Mouse (Mus musculus): ENCODE data around the gene Ccdc85b.
"Not testable (repeated sequence)": the region's sequence is repeated elsewhere in the genome, so short reads cannot be mapped to it uniquely, and the experiment has no call there.

Gene Ccdc85b

DNA sequence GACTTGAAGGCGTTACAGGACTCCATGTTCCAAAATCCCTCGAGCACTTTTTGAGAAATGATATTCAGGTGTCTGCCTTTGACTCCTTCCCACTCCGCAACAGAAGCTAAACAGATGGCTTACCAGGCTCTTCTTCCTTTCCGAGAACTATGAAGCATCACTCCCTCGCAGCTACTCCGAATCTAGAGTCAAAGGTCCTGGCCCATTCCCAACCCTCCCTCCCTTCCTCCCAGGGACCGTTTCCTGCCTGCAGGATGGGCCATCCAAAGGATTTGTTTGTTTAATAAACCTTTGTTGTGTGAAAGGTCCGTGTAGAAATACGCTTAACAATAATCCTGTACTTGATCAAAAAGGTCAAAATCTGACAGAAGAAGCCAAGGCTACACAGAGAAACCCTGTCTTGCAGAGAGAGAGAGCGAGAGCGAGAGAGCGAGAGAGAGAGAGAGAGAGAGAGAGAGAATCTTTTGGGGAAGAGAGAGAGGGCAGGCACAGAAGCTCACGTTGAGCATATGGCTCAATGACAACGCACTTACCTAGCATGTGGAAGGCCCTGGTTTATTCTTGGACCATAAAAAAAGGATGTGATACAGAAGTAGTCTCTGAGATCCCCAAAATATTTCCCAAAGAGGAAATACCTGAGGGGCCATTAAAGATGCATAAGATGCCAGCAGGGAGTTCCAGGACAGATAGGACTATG, at the start of gene Ccdc85b:
TSS of gene Ccdc85b (minus strand) at position 149 of the 697 bp plus-strand sequence.
- DNase-seq (ENCODE audit: low spot score) = no peak

DNA sequence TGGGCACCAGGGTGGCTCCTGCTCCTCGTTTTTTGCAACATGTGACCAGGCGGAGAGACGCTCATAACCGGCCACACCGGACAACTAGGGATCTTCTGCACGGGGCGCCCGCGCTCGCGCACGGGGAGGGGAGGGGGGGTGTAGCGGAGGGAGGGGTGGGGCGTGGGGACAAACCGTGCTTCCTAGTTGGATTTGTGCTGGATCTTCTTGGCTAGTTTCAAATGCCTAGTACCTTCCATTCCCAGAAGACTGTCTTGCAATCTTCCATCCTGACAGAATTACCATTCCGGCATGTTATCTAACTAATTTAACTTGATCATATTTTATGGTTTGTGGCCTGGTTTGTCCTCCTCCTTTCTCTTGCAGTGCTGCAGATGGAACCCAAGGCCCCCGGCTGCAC, 46.0 kb upstream of the Ccdc85b start, which contains the start of gene 1700020D05Rik:
TSS of gene 1700020D05Rik (minus strand) at position 101 of the 400 bp plus-strand sequence.
- no peak for DNase-seq (ENCODE audit: low spot score)

DNA sequence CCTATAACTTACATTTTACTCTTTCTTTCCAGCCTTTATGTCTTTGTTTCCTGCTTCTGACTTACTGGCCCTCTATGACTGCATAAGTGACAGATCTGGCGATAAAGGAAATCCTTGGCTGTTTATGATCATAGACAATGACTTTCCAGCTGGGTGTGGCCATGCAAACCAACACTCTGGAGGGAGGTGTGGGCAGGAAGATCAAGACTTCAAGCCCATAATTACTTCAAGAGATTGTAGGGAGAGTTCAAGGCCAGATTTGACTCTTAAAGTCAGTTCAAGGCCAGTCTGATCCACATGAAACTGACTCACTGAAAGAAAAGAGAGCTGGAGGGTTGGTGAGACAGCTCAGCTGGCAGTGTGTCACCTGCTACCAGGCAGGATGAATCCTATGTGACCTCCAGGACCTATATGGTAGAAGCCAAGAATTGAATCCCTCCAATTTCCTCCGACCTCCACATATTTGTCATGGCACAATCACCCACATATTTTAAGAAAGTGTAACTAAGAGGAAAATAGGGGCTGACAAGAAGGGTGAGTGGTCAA, 42.7 kb upstream of the Ccdc85b start:
- DNase-seq (ENCODE audit: low spot score) = no peak

DNA sequence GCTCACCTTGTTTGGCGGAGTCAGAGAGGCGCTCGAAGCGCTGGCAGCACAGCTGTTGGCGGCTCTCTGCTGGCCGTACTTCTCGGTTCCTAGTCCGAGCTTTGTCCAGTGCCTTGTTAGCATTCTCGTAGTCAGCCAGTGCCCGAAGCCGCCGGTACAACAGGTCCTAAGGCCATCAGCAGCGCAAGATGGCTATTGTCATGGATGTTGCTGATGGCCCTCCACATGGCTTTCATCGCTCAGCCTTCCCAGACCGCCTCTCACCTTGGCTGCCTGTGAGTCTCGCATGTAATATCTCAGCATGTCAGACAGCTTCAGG, 38.3 kb upstream of the Ccdc85b start:
- DNase-seq (ENCODE audit: low spot score) = no peak

DNA sequence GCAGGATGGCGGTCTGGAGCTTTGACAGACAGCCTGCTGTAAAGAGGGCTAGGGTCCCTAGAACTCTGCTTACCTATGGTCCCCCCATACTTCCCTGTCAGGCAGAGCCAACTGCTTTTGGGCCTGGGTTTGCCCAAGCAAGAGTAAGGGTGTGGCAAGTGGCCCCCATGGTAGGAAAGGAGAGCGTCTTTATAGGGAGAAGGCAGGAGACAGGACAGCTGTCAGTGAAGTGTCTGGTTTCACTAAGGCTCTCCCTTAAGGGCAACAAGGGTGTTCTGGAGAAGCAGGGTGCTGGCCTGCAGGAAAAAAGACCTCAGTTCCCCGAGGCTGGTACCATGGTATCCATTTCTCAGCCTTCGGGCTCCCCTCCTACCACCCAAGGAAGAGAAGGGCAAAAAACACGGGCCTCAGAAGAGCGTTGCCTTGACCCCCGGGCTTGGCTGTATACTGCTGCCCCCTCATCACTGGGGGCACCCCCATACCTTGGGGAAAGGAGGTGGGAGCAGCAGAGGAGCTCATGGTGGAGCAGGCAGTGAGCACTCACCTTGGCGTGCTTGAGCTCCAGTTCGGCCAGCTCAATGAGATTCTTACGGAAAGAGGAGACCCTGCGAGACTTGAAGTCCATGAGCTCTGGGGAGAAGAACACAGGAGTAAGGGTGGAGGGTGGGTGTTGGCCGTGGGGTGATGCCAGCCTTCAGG, 37.8 kb upstream of the Ccdc85b start:
- DNase-seq (ENCODE audit: low spot score) = no peak

DNA sequence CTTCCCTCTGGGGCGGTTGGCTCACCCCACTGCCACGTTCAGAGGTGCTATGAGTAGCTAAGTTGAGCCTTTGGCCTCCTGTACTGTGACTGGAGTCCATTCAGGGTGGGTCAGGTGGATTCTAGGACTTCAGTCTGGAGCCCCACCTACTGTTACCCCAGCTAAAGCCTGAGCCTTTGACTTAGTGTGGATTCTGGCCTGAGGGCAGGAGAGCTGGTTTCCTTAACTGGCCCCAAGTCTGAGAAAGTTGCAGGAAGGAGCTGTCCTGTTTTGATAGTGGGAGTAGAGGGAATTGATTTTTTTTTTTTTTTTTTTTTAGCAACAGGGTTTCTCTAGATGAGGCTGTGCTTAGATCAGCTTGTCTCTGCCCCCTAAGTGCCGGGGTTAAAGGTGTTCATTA, 36.6 kb upstream of the Ccdc85b start:
- DNase-seq (ENCODE audit: low spot score) = no peak

DNA sequence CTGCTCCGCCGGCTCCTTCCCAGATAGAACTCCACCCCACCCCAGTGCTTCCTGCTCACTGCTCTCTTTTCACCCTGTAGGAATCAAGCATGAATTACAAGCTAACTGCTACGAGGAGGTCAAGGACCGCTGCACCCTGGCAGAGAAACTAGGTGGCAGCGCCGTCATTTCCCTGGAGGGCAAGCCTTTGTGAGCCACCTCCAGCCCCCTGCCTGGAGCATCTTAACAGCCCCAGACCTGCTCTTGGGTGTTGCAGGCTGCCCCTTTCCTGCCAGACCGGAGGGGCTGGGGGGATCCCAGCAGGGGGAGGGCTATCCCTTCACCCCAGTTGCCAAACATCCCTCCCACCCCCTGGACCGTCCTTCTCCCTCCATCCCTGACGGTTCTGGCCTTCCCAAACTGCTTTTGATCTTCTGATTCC, 35.6 kb upstream of the Ccdc85b start:
- DNase-seq (ENCODE audit: low spot score) = not testable (repeated sequence)

DNA sequence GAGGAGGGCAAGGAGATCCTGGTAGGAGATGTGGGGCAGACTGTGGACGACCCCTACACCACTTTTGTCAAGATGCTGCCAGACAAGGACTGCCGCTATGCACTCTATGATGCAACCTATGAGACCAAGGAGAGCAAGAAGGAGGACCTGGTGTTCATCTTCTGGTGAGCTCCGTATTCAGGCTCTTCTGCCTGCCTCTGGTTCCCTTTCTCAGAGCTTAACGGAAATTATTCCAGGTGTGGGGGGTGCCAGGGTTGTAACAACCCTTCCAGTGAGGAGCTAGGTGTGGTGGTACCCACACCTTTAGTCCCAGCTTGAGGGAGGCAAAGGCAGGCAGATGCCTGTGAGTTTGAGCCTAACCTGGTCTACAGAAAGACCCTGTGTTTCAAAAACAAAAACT, 34.9 kb upstream of the Ccdc85b start:
- DNase-seq (ENCODE audit: low spot score) = no peak

DNA sequence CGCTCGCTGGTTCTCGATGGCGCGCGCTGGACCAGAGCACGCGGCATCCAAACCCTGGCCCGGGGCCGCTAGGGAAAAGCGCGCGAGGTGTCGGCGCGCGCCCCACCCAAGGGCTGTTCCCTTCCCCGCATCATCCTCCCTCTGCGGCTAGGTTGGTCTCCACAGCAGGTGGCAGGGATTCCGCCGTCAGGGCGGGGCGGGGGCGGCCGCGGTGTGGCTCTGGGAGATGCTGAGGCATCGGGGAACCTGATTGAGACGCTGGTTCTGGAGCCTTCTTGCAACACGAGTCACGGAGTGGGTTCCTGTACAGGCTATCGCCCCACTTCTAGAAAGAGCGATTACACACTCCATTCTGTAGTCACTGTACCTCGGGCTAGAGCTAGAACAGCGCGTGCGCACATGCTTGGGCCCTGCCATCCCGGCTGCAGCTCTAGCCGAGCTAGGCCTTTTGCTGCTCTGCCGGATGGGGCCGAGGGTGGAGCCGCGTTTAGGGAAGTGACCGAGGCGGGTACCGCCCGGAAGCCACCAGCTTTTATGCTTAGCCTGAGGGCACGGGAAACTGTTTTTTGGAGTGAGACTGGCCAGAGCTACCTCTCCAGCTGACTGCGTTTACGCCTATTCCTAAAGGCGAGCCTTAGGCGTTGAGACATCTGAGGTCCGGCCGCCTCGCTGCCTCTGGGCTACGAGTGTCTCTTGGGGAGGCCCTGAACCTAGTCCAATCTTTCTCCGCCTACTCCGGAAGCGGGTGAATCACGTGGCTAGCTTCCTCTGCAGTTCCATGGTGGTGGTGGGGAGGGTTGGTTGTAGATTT, 33.4 kb upstream of the Ccdc85b start:
- peak; percentile 77 for DNase-seq (ENCODE audit: low spot score)

DNA sequence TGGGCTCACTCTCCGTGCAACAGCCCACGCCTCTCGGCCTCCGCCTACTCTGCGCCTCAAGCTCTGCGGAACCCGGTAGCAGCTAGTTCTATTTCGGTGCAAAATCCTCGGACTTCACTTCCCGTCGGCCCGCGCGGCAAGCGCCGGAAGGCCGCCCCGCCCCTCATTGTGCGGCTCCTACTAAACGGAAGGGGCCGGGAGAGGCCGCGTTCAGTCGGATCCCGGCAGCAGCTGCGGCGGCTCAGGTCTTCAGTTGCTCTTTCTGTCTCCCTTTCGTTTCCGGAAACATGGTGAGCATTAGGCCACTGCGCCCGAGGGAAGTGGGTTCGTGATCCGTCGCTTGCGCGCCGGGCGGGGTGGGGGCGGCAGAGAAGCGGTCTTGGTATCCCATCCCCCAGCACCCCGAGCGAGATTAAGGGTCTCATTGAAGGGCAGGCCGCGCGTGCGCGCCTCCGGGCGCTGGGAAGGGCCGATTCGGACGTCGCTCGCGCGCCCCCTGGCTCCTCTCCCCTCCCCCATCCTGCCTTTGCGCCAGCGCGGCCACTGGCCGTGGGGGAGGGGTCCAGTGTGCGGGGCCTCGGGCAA, 32.7 kb upstream of the Ccdc85b start, which contains the start of gene Cfl1:
TSS of gene Cfl1 (plus strand) at position 143 of the 585 bp plus-strand sequence.
- DNase-seq (ENCODE audit: low spot score) = peak; percentile 93

DNA sequence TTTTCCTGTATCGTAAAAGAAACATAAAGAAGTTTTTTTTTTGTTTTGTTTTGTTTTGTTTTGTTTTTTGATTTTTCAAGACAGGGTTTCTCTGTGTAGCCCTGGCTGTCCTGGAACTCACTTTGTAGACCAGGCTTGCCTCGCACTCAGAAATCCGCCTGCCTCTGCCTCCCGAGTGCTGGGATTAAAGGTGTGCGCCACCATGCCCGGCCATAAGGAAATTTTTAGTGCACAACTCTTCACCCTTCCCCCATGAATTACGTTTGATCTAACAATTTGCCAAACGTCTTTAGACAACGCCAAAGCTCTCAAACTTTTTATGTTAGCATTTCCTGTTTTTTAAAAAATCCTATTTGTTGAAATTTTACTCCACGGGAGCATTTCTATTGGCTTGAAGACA, 32.0 kb upstream of the Ccdc85b start:
- DNase-seq (ENCODE audit: low spot score) = not testable (repeated sequence)

DNA sequence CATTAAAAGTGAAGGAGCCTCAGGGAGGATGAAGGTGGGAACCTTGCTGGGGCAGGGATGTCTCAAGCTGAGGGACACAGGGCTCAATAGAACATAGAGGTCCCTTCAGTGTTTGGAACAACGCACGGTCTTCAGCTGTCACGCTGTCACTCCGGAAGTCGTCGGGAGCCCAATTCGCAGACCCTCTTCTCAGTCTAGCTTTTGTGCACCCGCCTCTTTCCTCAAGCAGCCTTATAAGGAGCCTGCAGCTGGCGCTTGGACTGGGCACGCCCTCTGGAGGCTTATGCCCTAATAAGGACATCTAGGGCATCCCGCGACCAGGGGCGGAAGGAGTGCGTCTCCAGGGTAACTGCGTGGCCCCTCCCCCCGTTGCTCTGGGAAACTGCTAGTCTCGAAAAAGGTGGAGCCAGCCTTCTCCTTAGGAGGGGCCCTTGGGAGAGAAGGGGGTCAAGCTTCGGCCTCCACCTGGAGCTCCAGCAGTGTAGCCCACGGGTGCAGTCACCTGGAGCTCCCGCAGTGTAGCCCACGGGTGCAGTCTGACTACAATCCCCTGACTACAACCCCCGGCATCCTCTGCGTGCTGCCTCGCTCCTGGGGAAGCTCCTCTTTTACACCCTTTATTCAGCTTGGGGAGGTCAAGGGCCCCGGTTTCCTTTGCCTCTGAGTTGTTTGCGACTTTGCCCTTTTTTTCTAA, 31.3 kb upstream of the Ccdc85b start:
- DNase-seq (ENCODE audit: low spot score) = peak; percentile 98

DNA sequence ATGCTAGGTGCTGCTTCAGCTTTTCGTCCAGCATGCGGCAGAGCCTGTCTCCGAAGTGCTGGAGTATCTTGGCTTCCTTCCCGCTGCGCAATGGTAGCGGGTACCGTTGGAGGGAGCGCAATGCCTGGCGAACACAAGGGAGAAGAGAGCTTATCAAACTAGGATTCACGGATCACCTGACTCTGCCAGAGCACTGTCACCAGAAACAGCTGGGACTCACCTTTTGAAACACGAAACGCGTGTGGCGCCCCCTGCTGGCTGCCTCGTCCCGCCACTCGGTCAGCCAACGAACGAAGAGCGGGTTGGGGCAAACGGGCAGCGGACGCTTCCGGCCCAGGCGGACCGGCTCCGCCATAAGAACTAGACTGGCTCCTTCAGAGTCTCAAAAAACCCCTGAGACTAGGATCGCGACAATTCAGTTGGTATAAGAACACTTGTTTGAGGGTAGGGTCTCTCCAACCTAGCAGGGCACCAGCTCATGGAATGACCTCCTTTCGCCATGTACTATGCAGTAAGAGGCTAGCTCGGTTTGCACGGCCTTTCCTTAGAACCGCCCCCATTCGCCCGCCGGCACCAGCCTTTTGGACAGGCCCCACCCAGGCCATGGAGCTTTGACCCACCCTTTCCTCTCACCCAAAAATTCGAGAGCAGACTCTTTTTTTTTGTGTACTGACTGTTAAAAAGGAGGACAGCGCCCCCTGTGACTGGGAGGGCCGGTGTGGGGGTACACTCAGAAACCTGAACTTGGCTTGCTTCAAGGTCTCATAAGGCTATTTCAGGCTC, 30.3 kb upstream of the Ccdc85b start, which contains the start of gene Mus81:
TSS of gene Mus81 (minus strand) at position 635 of the 783 bp plus-strand sequence.
- DNase-seq (ENCODE audit: low spot score) = peak; percentile 97

DNA sequence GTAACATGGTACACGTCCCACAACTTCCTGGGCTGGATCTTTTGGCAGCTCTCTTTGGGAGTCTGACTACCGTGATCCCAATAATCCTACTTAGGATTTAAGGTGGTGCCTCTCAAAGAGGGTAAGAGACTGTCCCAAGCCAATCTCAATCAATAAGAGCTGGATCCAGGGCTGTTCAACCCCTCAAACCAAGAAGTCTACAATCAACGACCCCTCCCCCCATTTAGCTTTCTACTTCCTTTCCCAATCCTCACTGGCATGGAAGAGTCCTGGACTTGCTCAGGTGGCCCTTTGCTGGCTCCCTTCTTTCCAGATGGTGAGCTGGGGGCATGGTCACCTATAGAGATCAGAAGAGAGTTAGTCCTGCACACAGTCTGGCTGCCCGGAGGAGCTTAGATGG, 29.1 kb upstream of the Ccdc85b start:
- no peak for DNase-seq (ENCODE audit: low spot score)

DNA sequence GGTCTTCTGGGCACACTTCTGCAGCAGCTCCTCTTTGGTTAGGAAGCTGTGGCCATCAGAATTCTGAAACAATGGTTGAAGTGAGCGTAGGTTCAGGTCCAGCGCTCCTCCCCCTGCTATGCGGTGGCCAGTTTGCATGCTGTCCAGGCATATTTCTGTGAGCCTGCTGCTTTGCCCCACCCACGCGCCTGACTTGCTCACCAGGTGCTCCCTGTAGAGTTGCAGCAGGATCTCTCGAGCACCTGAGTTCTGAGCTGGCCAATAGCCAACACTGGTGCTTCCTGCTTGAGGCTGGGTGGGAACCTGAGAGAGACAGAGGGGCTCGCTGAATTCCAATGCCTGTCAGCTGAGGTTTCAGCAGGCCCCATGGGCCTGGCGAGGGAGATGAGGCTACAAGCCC, 28.6 kb upstream of the Ccdc85b start:
- DNase-seq (ENCODE audit: low spot score) = no peak

DNA sequence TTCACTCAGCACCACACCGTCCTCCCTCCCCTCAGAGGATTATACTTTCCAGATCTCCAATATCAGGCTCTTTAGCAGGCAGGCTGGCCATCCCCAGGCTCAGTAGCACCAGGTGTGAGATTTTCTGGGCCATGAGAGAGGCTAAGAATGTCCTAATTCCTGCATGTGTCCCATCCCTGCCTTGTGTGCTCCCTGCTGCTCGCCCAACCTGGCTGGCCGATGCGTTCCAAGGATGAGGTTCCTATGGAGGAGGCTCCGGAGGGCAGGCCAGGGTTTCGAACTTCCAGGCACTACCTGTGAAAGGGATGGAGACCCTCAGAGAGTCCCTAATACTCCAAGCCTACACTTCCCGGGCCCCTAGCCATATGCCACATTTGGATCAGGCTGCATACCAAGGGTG, 28.1 kb upstream of the Ccdc85b start:
- no peak for DNase-seq (ENCODE audit: low spot score)

DNA sequence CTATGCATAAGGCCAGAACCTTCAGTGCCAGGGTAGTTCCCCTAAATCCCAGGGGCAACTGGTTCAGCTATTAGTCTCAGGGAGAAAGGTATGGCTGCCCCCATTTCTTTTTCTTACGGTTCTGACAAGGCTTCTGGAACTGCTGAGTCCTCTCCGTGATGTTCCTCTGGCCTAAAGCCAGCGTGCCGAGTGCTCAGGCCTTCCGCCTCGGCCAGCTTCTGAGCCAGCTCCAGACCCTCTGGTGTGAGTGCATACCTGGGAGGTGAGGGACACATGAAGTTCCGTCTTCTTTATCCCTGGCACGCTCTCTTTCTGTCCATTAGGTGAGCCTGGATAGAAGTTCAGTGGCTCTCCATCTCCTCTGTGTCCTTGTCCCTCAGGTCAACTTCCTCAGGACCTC, 27.7 kb upstream of the Ccdc85b start:
- DNase-seq (ENCODE audit: low spot score) = no peak

DNA sequence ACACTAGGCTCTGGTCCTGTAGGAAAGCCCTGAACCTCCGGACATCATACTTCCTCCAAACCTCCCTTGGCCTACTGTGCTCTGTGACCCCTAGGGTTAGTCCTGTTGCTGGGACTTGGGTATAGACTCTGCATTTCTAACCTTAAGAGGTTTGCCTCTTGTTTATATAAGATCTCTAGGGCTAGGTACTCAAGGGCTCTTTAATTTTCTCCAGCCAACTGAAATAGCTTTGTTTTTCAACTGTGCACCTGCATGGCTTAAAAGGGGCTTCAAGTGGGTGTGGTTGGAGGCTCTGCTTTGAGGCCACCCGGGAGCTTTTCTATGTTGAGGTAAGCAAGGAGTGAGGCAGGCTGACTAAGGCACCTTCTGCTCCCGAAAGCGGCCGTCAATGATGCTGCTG, 26.8 kb upstream of the Ccdc85b start:
- no peak for DNase-seq (ENCODE audit: low spot score)

DNA sequence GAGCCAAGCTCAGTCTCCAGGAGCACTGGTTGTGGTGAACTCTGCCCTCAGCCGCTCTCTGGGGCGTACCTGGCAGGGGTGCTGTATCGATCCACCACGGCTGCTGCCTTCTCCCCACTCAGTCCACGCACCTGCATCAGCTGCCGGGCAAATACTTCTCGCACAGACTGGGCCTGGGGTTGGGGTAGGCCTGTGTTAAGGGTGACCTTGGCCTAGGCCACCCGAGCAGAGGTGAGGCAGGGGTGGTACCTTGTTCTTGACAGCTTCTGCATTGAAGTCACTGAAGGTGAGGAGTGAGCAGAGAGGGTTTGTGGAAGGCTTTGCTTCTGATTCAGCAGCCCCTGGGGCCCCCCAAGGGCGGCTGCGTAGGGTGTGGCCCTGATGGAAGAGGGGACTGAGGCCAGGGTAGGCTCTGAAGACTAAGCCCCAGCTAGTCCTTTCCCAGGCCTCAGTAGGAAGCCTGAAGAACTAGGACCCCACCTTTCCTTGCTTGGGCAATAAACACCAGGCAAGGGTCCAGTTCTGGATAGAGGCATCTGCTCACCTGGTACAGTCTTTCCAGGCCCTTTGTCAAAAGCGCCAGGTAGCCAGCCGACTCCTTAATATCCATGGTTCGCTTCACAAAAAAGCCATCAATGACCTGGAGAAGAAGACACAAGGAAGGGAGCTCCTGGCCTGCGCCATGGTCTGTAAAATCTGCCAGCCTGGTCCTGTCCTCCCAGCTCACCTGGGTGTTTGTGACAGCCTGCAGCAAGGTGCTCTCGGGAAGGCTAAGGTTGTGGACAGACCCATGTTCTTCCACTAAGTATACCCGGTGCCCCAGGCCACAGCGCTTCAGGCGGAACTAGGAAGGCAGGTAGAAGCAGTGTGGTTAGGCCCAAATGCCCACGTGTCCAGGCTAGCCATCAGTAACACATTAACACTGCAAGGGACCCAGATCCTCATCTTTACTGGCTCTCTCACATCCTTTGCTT, 26.0 kb upstream of the Ccdc85b start:
- DNase-seq (ENCODE audit: low spot score) = no peak
